ENCODE assay signal across 8 mouse cellular contexts in genomic region chr2:127435135-127435534, GRCm38 (mm10). TPM values are rescaled to one million over a fixed set of nuclear protein-coding genes. Genes with fewer than 3 reads are reported as not detected.
DNase-seq lines count a peak whose midpoint lies in the region; ATAC-seq and TF ChIP-seq lines count a peak whose summit lies in the region.

No protein-coding gene starts in this region.

- TF ChIP-seq CTCF in embryonic fibroblast, embryonic 13.5 days (IDR thresholded peaks at IDR 0.05; ENCODE audit: borderline replicate concordance, insufficient read depth, low read length) = peak; percentile 53; the same call in 1 of the 2 replicates

- H3K4me1 ChIP-seq in hindbrain, embryonic 11.5 days (replicated peaks; ENCODE audit: control insufficient read depth, insufficient read depth, low read length) = no peaks in the 10 kb centered on the region
- H3K4me1 ChIP-seq in hindbrain, embryonic 16.5 days (ENCODE audit: control insufficient read depth, insufficient read depth, low read depth, low read length) = no peaks in the 10 kb centered on the region
- H3K4me1 ChIP-seq in embryonic fibroblast, embryonic 13.5 days (ENCODE audit: control insufficient read depth, insufficient read depth, low read length) = no peaks in the 10 kb centered on the region
- H3K4me1 ChIP-seq in hindbrain, embryonic 14.5 days (replicated peaks; ENCODE audit: control insufficient read depth, insufficient read depth, low read length) = no peaks in the 10 kb centered on the region

- no peak for TF ChIP-seq POLR2A in embryonic fibroblast, embryonic 13.5 days (IDR thresholded peaks at IDR 0.05; ENCODE audit: low read depth, low read length)

- ATAC-seq in hindbrain, embryonic 11.5 days (ENCODE audit: low FRiP score) = no peak
- ATAC-seq in hindbrain, embryonic 16.5 days = no peak
- ATAC-seq in megakaryocyte-erythroid progenitor cell, adult 5-6 weeks (replicated peaks; ENCODE audit: low FRiP score, low TSS enrichment, poor library complexity, severe bottlenecking) = 0 out of 2 replicates have a peak, but pooled peaks have one; percentile 34
- ATAC-seq in hindbrain, embryonic 14.5 days (ENCODE audit: low FRiP score) = no peak

- H3K4me2 ChIP-seq in hindbrain, embryonic 11.5 days (replicated peaks; ENCODE audit: low read depth, low read length) = no peak overlapping the region
- H3K4me2 ChIP-seq in hindbrain, embryonic 16.5 days (ENCODE audit: low read length) = no peak overlapping the region
- H3K4me2 ChIP-seq in hindbrain, embryonic 14.5 days (replicated peaks) = no peak overlapping the region

- no peaks in the 10 kb centered on the region for H3K27me3 ChIP-seq in hindbrain, embryonic 11.5 days (ENCODE audit: control insufficient read depth, insufficient read depth, low read length)
- H3K27me3 ChIP-seq in hindbrain, embryonic 16.5 days (replicated peaks; ENCODE audit: control insufficient read depth, insufficient read depth, low read length) = no peaks in the 10 kb centered on the region
- no peaks in the 10 kb centered on the region for H3K27me3 ChIP-seq in hindbrain, embryonic 14.5 days (ENCODE audit: control insufficient read depth, insufficient read depth, low read length)

- no peak overlapping the region for H3K9ac ChIP-seq in hindbrain, embryonic 11.5 days (ENCODE audit: low read depth, low read length)
- no peak overlapping the region for H3K9ac ChIP-seq in hindbrain, embryonic 16.5 days (ENCODE audit: low read depth, low read length)
- H3K9ac ChIP-seq in hindbrain, embryonic 14.5 days = no peak overlapping the region

- H3K9me3 ChIP-seq in hindbrain, embryonic 11.5 days (ENCODE audit: control insufficient read depth, low read length) = no peaks in the 10 kb centered on the region
- H3K9me3 ChIP-seq in hindbrain, embryonic 16.5 days (ENCODE audit: control insufficient read depth, low read length) = no peaks in the 10 kb centered on the region
- H3K9me3 ChIP-seq in hindbrain, embryonic 14.5 days (ENCODE audit: control insufficient read depth, low read length) = no peaks in the 10 kb centered on the region

- H3K4me3 ChIP-seq in hindbrain, embryonic 11.5 days (ENCODE audit: low read depth, low read length) = no peak overlapping the region
- H3K4me3 ChIP-seq in hindbrain, embryonic 16.5 days (ENCODE audit: low read length) = no peak overlapping the region
- no peak overlapping the region for H3K4me3 ChIP-seq in embryonic fibroblast, embryonic 13.5 days (ENCODE audit: insufficient read depth, low read length)
- H3K4me3 ChIP-seq in hindbrain, embryonic 14.5 days (replicated peaks; ENCODE audit: low read length) = no peak overlapping the region

- H3K27ac ChIP-seq in hindbrain, embryonic 11.5 days (ENCODE audit: low read depth, low read length) = no peak overlapping the region
- no peak overlapping the region for H3K27ac ChIP-seq in hindbrain, embryonic 16.5 days (ENCODE audit: low read depth, low read length)
- H3K27ac ChIP-seq in embryonic fibroblast, embryonic 13.5 days (ENCODE audit: insufficient read depth, low read length) = no peak overlapping the region
- no peak overlapping the region for H3K27ac ChIP-seq in hindbrain, embryonic 14.5 days

- WGBS in hindbrain, embryonic 11.5 days = 31% methylated on average over 2 of the region's 2 CpGs
- WGBS in hindbrain, embryonic 16.5 days = 52% methylated on average over 2 of the region's 2 CpGs
- WGBS in hindbrain, embryonic 14.5 days = 35% methylated on average over 2 of the region's 2 CpGs

- peak; percentile 64 for DNase-seq in hindbrain, embryonic 11.5 days (ENCODE audit: low spot score)
- peak; percentile 45 for DNase-seq in 3T3-L1 (ENCODE audit: low read depth, low spot score)
- DNase-seq in ES-CJ7 (ENCODE audit: low read depth, low spot score) = peak; percentile 51
- DNase-seq in left cerebral cortex, postnatal 36 days (ENCODE audit: low spot score in 2 of 2) = no peak
- no peak for DNase-seq in hindbrain, embryonic 14.5 days (ENCODE audit: low spot score)

- intact Hi-C loops in left cerebral cortex, postnatal 36 days (cut with DNase I) = no loop called here

- no peaks in the 10 kb centered on the region for H3K36me3 ChIP-seq in hindbrain, embryonic 11.5 days (ENCODE audit: control insufficient read depth, insufficient read depth, low read length)
- H3K36me3 ChIP-seq in hindbrain, embryonic 16.5 days (ENCODE audit: control insufficient read depth, insufficient read depth, low read length) = 0 out of 2 replicates have a peak, but pooled peaks cover 13% of the 10 kb centered on the region
- H3K36me3 ChIP-seq in hindbrain, embryonic 14.5 days (replicated peaks; ENCODE audit: control insufficient read depth, insufficient read depth) = peaks cover 46% of the 10 kb centered on the region

RNA-seq across cellular contexts. Expression of gene Fahd2a, which starts 9.2 kb away (rescaled TPM):
- polyA plus RNA-seq in hindbrain, embryonic 11.5 days (2014; fragmentation: Nextera tagmentation; extraction: Ambion mirVana) = 25.7 and 27.8 TPM in 2 replicates
- 31.4 and 32.9 TPM in 2 replicates for polyA plus RNA-seq in hindbrain, embryonic 16.5 days (2015; fragmentation: Nextera tagmentation; extraction: Ambion mirVana)
- 5.1 and 12.3 TPM in 2 replicates for polyA plus RNA-seq in embryonic fibroblast, embryonic 13.5 days (2011; ENCODE audit: insufficient read length, low read depth, missing spikeins)
- total RNA-seq in megakaryocyte-erythroid progenitor cell, adult 5-6 weeks (2014; fragmentation: Nextera tagmentation) = 17.8 and 18.9 TPM in 2 replicates
- total RNA-seq in megakaryocyte-erythroid progenitor cell, adult 5-6 weeks (2017) = 1.8 and 3.5 TPM in 2 replicates
- total RNA-seq in left cerebral cortex, postnatal 36 days (2021) = 10 to 100 TPM; 21.2 to 21.9 TPM
- 31.9 and 35.1 TPM in 2 replicates for polyA plus RNA-seq in hindbrain, embryonic 14.5 days (2014; fragmentation: Nextera tagmentation; extraction: Ambion mirVana)

RNA-seq across cellular contexts. Expression of gene Gpat2, which starts 10.1 kb away (rescaled TPM):
- 0.32 TPM in 2 replicates for polyA plus RNA-seq in hindbrain, embryonic 11.5 days (2014; fragmentation: Nextera tagmentation; extraction: Ambion mirVana)
- 0.25 and 0.28 TPM in 2 replicates for polyA plus RNA-seq in hindbrain, embryonic 16.5 days (2015; fragmentation: Nextera tagmentation; extraction: Ambion mirVana)
- not detected in 2 replicates for polyA plus RNA-seq in embryonic fibroblast, embryonic 13.5 days (2011; ENCODE audit: insufficient read length, low read depth, missing spikeins)
- not detected in 2 replicates for total RNA-seq in megakaryocyte-erythroid progenitor cell, adult 5-6 weeks (2014; fragmentation: Nextera tagmentation)
- not detected in 2 replicates for total RNA-seq in megakaryocyte-erythroid progenitor cell, adult 5-6 weeks (2017)
- under 1 TPM in 1 of 2 experiments, not detected in 1; 0.63 TPM for total RNA-seq in left cerebral cortex, postnatal 36 days (2021)
- 0.07 and 0.08 TPM in 2 replicates for polyA plus RNA-seq in hindbrain, embryonic 14.5 days (2014; fragmentation: Nextera tagmentation; extraction: Ambion mirVana)

Comparison
In these comparisons a context has a peak if more than half of its experiments do, and no peak if none do; other contexts are left out.
1. DNase-seq: peak in hindbrain, embryonic 11.5 days (single experiment), 3T3-L1 (single experiment) and ES-CJ7 (single experiment); none in left cerebral cortex, postnatal 36 days (0 of 2) and hindbrain, embryonic 14.5 days (single experiment).